Mouse (Mus musculus) liver, embryonic 11.5 days (tissue): ENCODE results near the gene Serinc4. TPM values are rescaled to one million over a fixed set of nuclear protein-coding genes. Genes with fewer than 3 reads are reported as not detected.

ENCODE experiments used
- ATAC-seq: fragments of 200-750 bp; cut with Nextera tagmentation; replicated peaks from 2 replicates; pipeline ENCODE4 v1.8.0; 2017; ENCODE audit warnings: moderate number of reproducible peaks, mild to moderate bottlenecking, moderate TSS enrichment, moderate library complexity; ENCODE audit not compliant: low FRiP score
- DNase-seq: peaks from one replicate; pipeline ENCODE4 v3.0.0-alpha.2; 2017; ENCODE audit warnings: low spot score
- H3K27ac ChIP-seq: fragments of 300-500 bp; sonication (generic); 2 replicates; pipeline ENCODE4 v1.5.1; 2014; ENCODE audit warnings: mild to moderate bottlenecking, low read depth, low read length, control low read depth
- H3K27me3 ChIP-seq: fragments of 300-500 bp; sonication (generic); replicated peaks from 2 replicates; pipeline ENCODE4 v1.6.1; 2014; ENCODE audit warnings: low read length, mixed read lengths; ENCODE audit not compliant: control insufficient read depth, insufficient read depth
- H3K36me3 ChIP-seq: fragments of 300-500 bp; sonication (generic); 2 replicates; pipeline ENCODE4 v1.6.1; 2014; ENCODE audit warnings: mild to moderate bottlenecking, low read length, moderate library complexity, mixed read lengths; ENCODE audit not compliant: control insufficient read depth, insufficient read depth
- H3K4me1 ChIP-seq: fragments of 300-500 bp; sonication (generic); replicated peaks from 2 replicates; pipeline ENCODE4 v1.6.1; 2014; ENCODE audit warnings: low read length, mixed read lengths; ENCODE audit not compliant: control insufficient read depth, insufficient read depth
- H3K4me2 ChIP-seq: fragments of 300-500 bp; sonication (generic); 2 replicates; pipeline ENCODE4 v1.6.1; 2014; ENCODE audit warnings: mild to moderate bottlenecking, control low read depth, moderate library complexity
- H3K4me3 ChIP-seq: fragments of 300-500 bp; sonication (generic); 2 replicates; pipeline ENCODE4 v1.5.1; 2014; ENCODE audit warnings: low read depth, low read length, control low read depth
- H3K9ac ChIP-seq: fragments of 300-500 bp; sonication (generic); 2 replicates; pipeline ENCODE4 v1.6.1; 2014; ENCODE audit warnings: low read depth, low read length, control low read depth
- H3K9me3 ChIP-seq: fragments of 300-500 bp; sonication (generic); 2 replicates; pipeline ENCODE4 v1.6.1; 2016; ENCODE audit warnings: low read length, inconsistent platforms, mixed read lengths; ENCODE audit not compliant: control insufficient read depth
- WGBS: fragments of 180-500 bp; shearing (Covaris S2); extraction: QIAGEN DNeasy Blood & Tissue Kit; methylation state at CpG from one replicate; pipeline ENCODE4 v1.1.7; 2014; 5-methylcytosine and 5-hydroxymethylcytosine counted together
- polyA plus RNA-seq: library from polyadenylated mRNA; unstranded; fragments of >200 nt; fragmentation: Nextera tagmentation; extraction: Ambion mirVana; gene quantifications from 2 replicates; pipeline ENCODE4 v1.2.1, GENCODE M21; 2014

Gene Serinc4
- polyA plus RNA-seq, 1 experiment from 2014 or later: 0.12 TPM

GRCm38 (mm10) chr2:121443068-121443349 is 13.6 kb downstream of the Serinc4 start:
- H3K4me3 ChIP-seq: peak overlapping the region; percentile 53
- no peak for DNase-seq
- H3K27ac ChIP-seq: no peak overlapping the region
- peaks cover 15% of the 10 kb centered on the region for H3K4me1 ChIP-seq
- 27% methylated on average over 8 of the region's 8 CpGs for WGBS
- H3K9ac ChIP-seq: 0 out of 2 replicates have a peak overlapping the region, but pooled peaks have one; percentile 31
- H3K27me3 ChIP-seq: 0 out of 2 replicates have a peak, but pooled peaks cover 7% of the 10 kb centered on the region
- H3K36me3 ChIP-seq: peaks cover 4% of the 10 kb centered on the region
- H3K9me3 ChIP-seq: no peaks in the 10 kb centered on the region
- ATAC-seq: no peak
- peak overlapping the region; percentile 90 for H3K4me2 ChIP-seq

- Histone ChIP-seq H3K4me1 (peaks cover 12% of the 10 kb centered on the region; the same call in 1 of the 2 replicates), H3K27me3 (0 out of 2 replicates have a peak, but pooled peaks cover 7% of the 10 kb centered on the region), H3K36me3 (peaks cover 4% of the 10 kb centered on the region), H3K27ac (no peak overlapping the region), H3K4me2 (peak overlapping the region; percentile 90), H3K9ac (peak overlapping the region; percentile 31), H3K4me3 (peak overlapping the region; percentile 53), H3K9me3 (no peaks in the 10 kb centered on the region)
- ATAC-seq: peak; percentile 90
- WGBS: 2% methylated on average over 30 of the region's 30 CpGs
- DNase-seq: peak; percentile 83
Observed at GRCm38 (mm10) chr2:121442259-121443067, 14.1 kb downstream of the Serinc4 start.

GRCm38 (mm10) chr2:121441800-121442199 is 14.8 kb downstream of the Serinc4 start:
- Histone ChIP-seq H3K27me3 (0 out of 2 replicates have a peak, but pooled peaks cover 7% of the 10 kb centered on the region), H3K36me3 (peaks cover 8% of the 10 kb centered on the region), H3K4me1 (peaks cover 12% of the 10 kb centered on the region; the same call in 1 of the 2 replicates), H3K9ac (peak overlapping the region; percentile 31; the same call in 1 of the 2 replicates), H3K9me3 (no peaks in the 10 kb centered on the region), H3K4me2 (peak overlapping the region; percentile 90), H3K27ac (no peak overlapping the region), H3K4me3 (peak overlapping the region; percentile 53)
- no peak for DNase-seq
- ATAC-seq: no peak
- 13% methylated on average over 11 of the region's 11 CpGs for WGBS

GRCm38 (mm10) chr2:121440834-121441605 is 15.6 kb downstream of the Serinc4 start:
- 53% methylated on average over 5 of the region's 5 CpGs for WGBS
- Histone ChIP-seq H3K9ac (no peak overlapping the region), H3K4me2 (no peak overlapping the region), H3K27me3 (0 out of 2 replicates have a peak, but pooled peaks cover 7% of the 10 kb centered on the region), H3K4me1 (peaks cover 12% of the 10 kb centered on the region; the same call in 1 of the 2 replicates), H3K27ac (no peak overlapping the region), H3K36me3 (peaks cover 8% of the 10 kb centered on the region), H3K4me3 (no peak overlapping the region), H3K9me3 (no peaks in the 10 kb centered on the region)
- no peak for ATAC-seq
- DNase-seq: no peak

- Histone ChIP-seq H3K36me3 (peaks cover 14% of the 10 kb centered on the region), H3K9me3 (no peaks in the 10 kb centered on the region), H3K4me1 (peaks cover 12% of the 10 kb centered on the region; the same call in 1 of the 2 replicates), H3K9ac (no peak overlapping the region), H3K27ac (no peak overlapping the region), H3K4me2 (no peak overlapping the region), H3K27me3 (0 out of 2 replicates have a peak, but pooled peaks cover 7% of the 10 kb centered on the region), H3K4me3 (no peak overlapping the region)
- DNase-seq (no peak), ATAC-seq (no peak)
- WGBS: 65% methylated on average over 4 of the region's 4 CpGs
Observed at GRCm38 (mm10) chr2:121439746-121440145, 16.8 kb downstream of the Serinc4 start.

- H3K27ac ChIP-seq: no peak overlapping the region
- H3K36me3 ChIP-seq: peaks cover 40% of the 10 kb centered on the region
- no peaks in the 10 kb centered on the region for H3K27me3 ChIP-seq
- no peak overlapping the region for H3K4me2 ChIP-seq
- DNase-seq (no peak), ATAC-seq (no peak)
- H3K4me3 ChIP-seq: no peak overlapping the region
- H3K9me3 ChIP-seq: no peaks in the 10 kb centered on the region
- no peaks in the 10 kb centered on the region for H3K4me1 ChIP-seq
- no peak overlapping the region for H3K9ac ChIP-seq
- WGBS: 91% methylated on average over 1 of the region's 1 CpGs
Observed at GRCm38 (mm10) chr2:121434854-121435253, 21.7 kb downstream of the Serinc4 start.

- WGBS: 96% methylated on average over 2 of the region's 2 CpGs
- ATAC-seq (no peak), DNase-seq (no peak)
- H3K27me3 ChIP-seq: no peaks in the 10 kb centered on the region
- H3K9me3 ChIP-seq: no peaks in the 10 kb centered on the region
- no peak overlapping the region for H3K9ac ChIP-seq
- H3K27ac ChIP-seq: no peak overlapping the region
- no peak overlapping the region for H3K4me3 ChIP-seq
- no peaks in the 10 kb centered on the region for H3K4me1 ChIP-seq
- H3K4me2 ChIP-seq: no peak overlapping the region
- H3K36me3 ChIP-seq: peaks cover 41% of the 10 kb centered on the region
Observed at GRCm38 (mm10) chr2:121425890-121426289, 30.7 kb downstream of the Serinc4 start.

GRCm38 (mm10) chr2:121423166-121423565 is 33.4 kb downstream of the Serinc4 start:
- 84% methylated on average over 2 of the region's 2 CpGs for WGBS
- no peak for ATAC-seq

More at GRCm38 (mm10) chr2:121423166-121423565, 33.4 kb downstream of the Serinc4 start:
- Histone ChIP-seq H3K9ac (no peak overlapping the region), H3K4me1 (no peaks in the 10 kb centered on the region), H3K27me3 (no peaks in the 10 kb centered on the region), H3K9me3 (no peaks in the 10 kb centered on the region), H3K27ac (no peak overlapping the region), H3K36me3 (peaks cover 36% of the 10 kb centered on the region), H3K4me3 (no peak overlapping the region), H3K4me2 (no peak overlapping the region)
- no peak for DNase-seq
